Mouse (Mus musculus) cerebellum, postnatal 4 days (tissue): ENCODE data around the gene Ccdc13.

Experiments used
- DNase-seq, 2 experiments: peaks; one replicate each; pipeline ENCODE4 v3.0.0; 2022; ENCODE audit warnings: low spot score in 2 of 2, mixed read lengths in 1 of 2

The Ccdc13 gene

GRCm38 (mm10) chr9:121802747-121803146 is 36.5 kb downstream of the Ccdc13 start:
- DNase-seq = no peak

- DNase-seq = no peak
These were observed 40.3 kb downstream of the Ccdc13 start for GRCm38 (mm10) chr9:121798887-121799520.

DNA sequence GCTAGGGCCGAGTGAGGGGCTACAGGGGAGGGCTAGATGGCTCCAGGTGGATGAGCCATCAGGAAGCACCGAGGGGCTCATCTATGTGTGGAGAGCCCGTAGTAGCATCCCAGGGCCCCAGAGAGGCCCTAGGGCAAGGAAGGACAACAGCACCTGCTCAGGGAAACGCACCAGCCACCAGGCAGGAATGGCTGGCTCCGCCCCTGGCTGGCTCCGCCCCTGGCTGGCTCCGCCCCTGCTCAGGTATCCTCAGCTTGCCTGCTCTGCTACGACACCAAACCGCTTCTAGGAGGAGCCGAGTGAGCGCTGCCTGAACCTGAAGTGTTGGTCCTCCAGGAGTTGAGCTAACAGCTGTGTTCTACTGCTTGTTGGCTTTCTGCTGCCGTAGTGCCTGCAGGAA is 41.5 kb downstream of the Ccdc13 start:
- DNase-seq = no peak

GRCm38 (mm10) chr9:121794972-121795539 is 44.2 kb downstream of the Ccdc13 start:
- DNase-seq = peak in 1 of 2 experiments; percentile 43

DNA sequence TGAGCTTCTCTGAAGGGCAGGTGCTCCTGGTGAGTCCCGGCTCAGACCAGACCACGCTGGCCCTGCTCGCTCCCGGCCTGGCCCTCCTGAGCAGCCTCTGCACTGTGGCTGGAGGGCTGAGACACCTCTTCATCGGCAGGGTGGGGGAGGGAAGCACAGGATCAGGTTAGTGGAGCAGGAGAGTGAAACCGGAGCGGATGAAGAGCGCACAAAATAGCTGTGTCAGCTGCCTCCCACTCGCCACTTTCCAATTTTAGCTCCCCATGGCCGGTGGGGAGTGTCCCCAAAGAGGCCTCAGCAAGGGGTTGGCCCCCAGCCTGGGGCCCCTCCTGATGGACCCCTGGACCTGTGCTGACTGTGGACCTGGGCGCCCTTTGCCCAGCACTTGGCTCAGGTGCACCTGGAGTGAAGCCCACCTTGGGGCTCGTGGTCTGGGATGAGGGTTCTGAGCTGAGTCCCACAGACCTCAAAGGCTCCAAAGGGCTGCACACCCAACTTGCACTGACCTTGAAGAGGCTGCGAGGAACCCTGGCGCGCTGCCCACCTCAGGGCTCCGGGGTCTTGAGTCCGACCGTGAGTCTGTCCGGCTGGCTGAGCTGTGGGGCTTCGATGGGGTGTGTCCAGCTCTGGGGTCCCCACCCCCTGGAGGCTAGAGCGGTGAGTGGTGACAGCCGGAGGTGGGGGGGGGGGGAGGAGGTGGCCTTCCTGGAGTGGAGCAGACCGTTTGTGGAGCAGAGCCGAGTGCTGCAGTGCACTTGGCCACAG is 47.3 kb downstream of the Ccdc13 start, which contains the start of gene Hhatl:
Hhatl (minus strand) TSS at position 751 of the 765 bp plus-strand sequence.
- peak in 1 of 2 experiments; percentile 21 for DNase-seq

- DNase-seq = peak in 1 of 2 experiments; percentile 38
These were observed 48.1 kb downstream of the Ccdc13 start for GRCm38 (mm10) chr9:121791206-121791605.

- DNase-seq = no peak
These were observed 52.9 kb downstream of the Ccdc13 start for GRCm38 (mm10) chr9:121786359-121786758.

- no peak for DNase-seq
These were observed 54.0 kb downstream of the Ccdc13 start for GRCm38 (mm10) chr9:121785261-121785660.

- no peak for DNase-seq
These were observed 54.5 kb downstream of the Ccdc13 start for GRCm38 (mm10) chr9:121784801-121785200.

GRCm38 (mm10) chr9:121778066-121778624 is 61.1 kb downstream of the Ccdc13 start:
- peak in 1 of 2 experiments; percentile 62 for DNase-seq

DNA sequence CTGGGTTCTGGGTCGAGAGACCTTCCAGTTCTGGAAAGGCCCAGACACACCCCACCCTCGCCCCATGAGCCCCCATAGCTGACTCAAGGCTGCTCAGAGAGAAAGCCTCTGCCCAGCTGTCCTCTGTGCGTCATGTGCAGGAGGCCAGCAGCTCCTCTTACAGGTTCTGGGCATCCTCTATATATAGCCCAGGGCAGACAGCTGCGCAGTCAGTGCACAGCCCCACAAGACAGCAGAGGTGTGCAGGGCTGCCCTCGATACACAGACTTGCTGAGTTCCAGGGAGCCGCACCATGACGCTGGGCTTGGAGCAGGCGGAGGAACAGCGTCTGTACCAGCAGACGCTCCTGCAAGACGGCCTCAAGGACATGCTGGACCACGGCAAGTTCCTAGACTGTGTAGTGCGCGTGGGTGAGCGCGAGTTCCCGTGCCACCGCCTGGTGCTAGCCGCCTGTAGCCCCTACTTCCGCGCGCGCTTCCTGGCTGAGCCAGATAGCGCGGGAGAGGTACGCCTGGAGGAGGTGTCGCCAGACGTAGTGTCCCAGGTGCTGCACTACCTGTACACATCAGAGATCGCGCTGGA is 61.7 kb downstream of the Ccdc13 start, which contains the start of gene Klhl40:
Klhl40 (plus strand) TSS at position 124 of the 582 bp plus-strand sequence.
- no peak for DNase-seq

DNA sequence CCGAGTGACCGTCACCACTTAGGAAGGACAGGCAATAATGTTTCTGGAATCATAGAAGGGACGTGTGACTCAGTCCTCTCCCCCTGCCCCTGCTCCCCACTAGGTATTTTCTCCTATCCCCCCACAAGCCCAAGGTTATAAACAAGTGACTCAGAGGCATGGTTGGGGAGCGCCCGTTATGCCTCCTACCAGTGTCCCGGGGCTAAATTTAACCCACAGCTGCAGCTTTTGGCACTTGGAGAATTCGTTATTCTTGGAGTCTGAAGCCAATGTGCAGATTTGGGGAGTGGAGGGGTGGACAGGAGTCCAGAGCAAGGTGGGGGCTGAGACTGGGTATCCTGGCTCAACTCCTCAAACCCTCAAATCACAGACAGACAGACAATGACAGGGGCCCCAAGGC is 62.8 kb downstream of the Ccdc13 start:
- DNase-seq = no peak

DNA sequence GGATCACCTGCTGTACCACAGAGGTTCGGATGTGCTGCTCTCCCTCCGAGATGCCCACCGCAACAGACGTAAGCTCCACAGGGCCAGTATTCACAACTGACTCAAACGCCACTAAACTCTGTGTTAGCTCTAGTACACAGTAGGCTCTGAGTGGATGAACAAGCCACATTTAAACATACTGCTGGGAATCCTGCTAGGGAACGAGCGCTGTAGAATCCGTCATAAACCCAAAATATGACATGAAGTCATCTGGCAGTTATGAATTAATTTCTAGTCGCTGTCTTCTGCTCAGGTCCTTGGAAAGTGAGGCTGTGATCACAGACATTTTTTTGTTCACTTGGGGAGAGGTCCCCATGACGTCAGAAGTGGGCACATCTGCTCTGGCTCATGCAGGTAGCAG is 63.3 kb downstream of the Ccdc13 start:
- DNase-seq = no peak

DNA sequence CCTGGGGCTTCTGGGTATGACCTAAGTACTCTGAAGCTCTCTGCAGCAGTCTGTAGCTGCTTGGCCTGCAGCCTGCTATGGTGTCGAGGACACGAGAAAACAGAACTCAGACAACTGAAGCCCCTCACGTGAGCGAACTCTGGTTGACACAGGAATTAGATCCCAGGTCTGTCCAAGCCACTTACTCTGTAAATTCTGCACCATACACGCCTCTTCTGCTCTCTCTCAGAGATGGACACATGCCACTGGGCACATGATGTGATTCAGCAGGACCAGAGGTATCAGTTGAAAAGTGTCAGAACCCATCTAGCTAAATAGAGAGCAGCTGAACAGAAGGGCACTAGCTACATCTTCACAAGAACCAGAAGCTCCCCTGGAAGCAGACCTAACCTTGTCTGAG is 66.8 kb downstream of the Ccdc13 start:
- no peak for DNase-seq

DNA sequence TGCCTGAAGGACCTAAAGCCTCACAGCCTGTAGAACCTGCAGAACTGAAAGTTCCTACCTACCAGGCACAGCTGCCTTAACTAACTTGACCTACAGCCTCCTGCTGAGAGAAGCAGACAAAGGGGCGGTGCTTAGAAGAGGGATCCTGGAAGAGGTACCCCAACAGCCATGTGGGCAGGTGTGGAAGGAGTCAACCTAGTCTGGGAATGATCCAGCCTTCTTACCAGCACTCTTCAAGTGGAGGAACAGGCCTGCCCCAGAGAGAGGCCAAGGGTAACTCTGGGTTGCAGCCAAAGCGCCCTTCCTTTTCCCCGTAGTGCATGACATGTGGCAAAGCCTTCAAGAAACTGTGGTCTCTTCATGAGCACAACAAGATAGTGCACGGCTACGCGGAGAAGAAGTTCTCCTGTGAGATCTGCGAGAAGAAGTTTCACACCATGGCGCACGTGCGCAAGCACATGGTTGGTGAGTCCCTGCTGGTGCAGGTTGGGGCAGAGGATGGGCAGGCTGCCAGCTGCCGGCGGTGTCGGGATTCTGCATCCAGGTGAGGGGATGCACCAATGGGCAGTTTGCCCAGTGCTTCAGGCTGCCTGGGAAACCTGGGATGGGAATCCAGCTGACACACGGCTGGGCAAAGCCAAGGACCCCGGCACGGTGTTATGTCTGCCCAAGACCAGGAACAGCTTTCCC is 74.0 kb downstream of the Ccdc13 start:
- DNase-seq = peak in 1 of 2 experiments; percentile 40

GRCm38 (mm10) chr9:121763716-121764115 is 75.5 kb downstream of the Ccdc13 start:
- DNase-seq = no peak

DNA sequence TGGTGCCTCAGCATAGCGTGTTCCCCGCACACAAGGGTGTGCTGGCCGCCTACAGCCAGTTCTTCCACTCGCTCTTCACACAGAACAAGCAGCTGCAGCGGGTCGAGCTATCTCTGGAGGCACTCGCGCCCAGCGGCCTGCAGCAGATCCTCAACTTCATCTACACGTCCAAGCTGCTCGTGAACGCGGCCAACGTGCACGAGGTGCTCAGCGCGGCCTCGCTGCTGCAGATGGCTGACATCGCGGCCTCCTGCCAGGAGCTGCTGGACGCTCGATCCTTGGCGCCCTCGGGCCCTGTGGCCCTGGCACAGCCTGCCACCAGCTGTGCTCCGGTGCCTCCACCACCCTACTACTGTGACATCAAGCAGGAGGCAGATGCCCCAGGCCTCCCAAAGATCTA is 76.5 kb downstream of the Ccdc13 start:
- DNase-seq = peak in 1 of 2 experiments; percentile 36

GRCm38 (mm10) chr9:121762248-121762647 is 77.0 kb downstream of the Ccdc13 start:
- DNase-seq = no peak

DNA sequence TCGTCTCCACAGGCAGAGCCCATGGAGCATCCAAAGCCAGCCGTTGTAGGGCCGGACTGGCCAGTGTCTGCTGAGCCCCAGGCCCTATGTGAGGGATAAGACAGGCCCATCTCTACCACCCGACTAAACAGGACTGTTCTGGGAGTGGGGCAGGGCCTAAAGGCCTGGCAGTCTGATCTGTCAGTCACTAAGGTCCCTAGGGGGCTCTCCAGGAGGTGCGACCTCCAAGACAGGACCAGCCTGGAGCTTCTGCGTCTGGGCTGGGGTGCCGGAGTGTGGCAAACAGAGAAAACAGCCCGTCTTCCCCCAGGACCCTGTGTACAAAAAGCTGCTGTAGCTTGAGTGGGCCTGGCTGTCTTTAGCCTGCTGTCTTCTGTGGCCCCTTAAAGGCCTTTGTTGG is 77.5 kb downstream of the Ccdc13 start:
- DNase-seq = peak in 1 of 2 experiments; percentile 7

DNA sequence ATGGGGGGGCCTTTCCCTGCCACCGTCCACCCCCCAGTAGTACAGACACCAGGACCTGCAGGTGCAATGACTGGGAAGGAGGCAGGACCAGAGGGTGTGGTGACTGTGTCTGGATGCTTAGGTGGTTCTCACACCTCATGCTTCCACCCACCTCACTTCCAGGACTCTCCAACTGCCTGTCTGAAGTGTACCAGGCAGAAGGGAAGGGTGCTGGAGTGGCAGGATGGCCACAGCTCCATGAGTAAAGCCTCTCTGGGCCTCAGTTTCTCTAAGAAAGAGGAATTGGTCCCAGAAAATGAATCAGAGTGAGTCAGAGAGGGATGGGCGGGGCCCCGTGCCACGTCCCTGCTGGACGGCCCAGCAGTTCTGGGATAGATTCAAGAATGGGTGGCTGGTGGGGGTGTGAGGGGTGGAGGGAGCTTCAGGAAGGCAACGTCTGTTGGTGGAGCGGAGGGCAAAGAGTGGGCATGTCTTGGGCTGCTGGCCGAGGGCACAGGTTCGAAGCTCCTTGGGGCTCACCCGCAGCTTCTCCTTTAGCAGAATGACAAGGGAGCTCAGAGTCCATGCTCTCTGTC is 78.1 kb downstream of the Ccdc13 start:
- peak in 1 of 2 experiments; percentile 1 for DNase-seq
